Mouse (Mus musculus) stomach, postnatal 0 days (tissue): Measurements from ENCODE around the gene Il21r. TPM values are rescaled to one million over a fixed set of nuclear protein-coding genes. Genes with fewer than 3 reads are reported as not detected.

Experiments
- ATAC-seq: fragments of 200-750 bp; cut with Nextera tagmentation; 2 replicates; pipeline ENCODE4 v1.8.0; 2017; ENCODE audit not compliant: low FRiP score, low TSS enrichment
- DNase-seq: peaks from one replicate; pipeline ENCODE4 v3.0.0-alpha.2; 2016; ENCODE audit warnings: low spot score
- H3K27ac ChIP-seq: fragments of 300-500 bp; sonication (generic); replicated peaks from 2 replicates; pipeline ENCODE4 v1.5.1; 2014; ENCODE audit warnings: mild to moderate bottlenecking, control low read depth
- H3K27me3 ChIP-seq: fragments of 300-500 bp; sonication (generic); 2 replicates; pipeline ENCODE4 v1.6.1; 2014; ENCODE audit warnings: low read length; ENCODE audit not compliant: control insufficient read depth, insufficient read depth
- H3K36me3 ChIP-seq: fragments of 300-500 bp; sonication (generic); 2 replicates; pipeline ENCODE4 v1.6.1; 2014; ENCODE audit warnings: low read length, mixed read lengths; ENCODE audit not compliant: control insufficient read depth, insufficient read depth
- H3K4me1 ChIP-seq: fragments of 300-500 bp; sonication (generic); replicated peaks from 2 replicates; pipeline ENCODE4 v1.6.1; 2014; ENCODE audit warnings: antibody characterized with exemption; ENCODE audit not compliant: control insufficient read depth, insufficient read depth
- H3K4me2 ChIP-seq: fragments of 300-500 bp; sonication (generic); replicated peaks from 2 replicates; pipeline ENCODE4 v1.6.1; 2014; ENCODE audit warnings: low read depth, mild to moderate bottlenecking, control low read depth, moderate library complexity
- H3K4me3 ChIP-seq: fragments of 300-500 bp; sonication (generic); 2 replicates; pipeline ENCODE4 v1.5.1; 2014; ENCODE audit warnings: low read depth, low read length, control low read depth
- H3K9ac ChIP-seq: fragments of 300-500 bp; sonication (generic); 2 replicates; pipeline ENCODE4 v1.6.1; 2014; ENCODE audit warnings: mild to moderate bottlenecking, low read length, control low read depth, mixed read lengths
- H3K9me3 ChIP-seq: fragments of 300-500 bp; sonication (generic); 2 replicates; pipeline ENCODE4 v1.6.1; 2016; ENCODE audit warnings: low read length; ENCODE audit not compliant: control insufficient read depth
- CTCF ChIP-seq: IDR thresholded peaks from 2 replicates; pipeline ENCODE4 v1.5.1; 2016; ENCODE audit warnings: antibody characterized with exemption, low read depth, mild to moderate bottlenecking, moderate library complexity
- EP300 ChIP-seq: optimal IDR thresholded peaks from 2 replicates; pipeline ENCODE3; 2016; ENCODE audit warnings: antibody characterized with exemption
- WGBS: fragments of 180-500 bp; shearing (Covaris S2); extraction: QIAGEN DNeasy Blood & Tissue Kit; methylation state at CpG from one replicate; pipeline ENCODE4 v1.1.7; 2014; 5-methylcytosine and 5-hydroxymethylcytosine counted together
- polyA plus RNA-seq: library from polyadenylated mRNA; unstranded; fragments of >200 nt; fragmentation: Nextera tagmentation; extraction: Ambion mirVana; gene quantifications from 2 replicates; pipeline ENCODE4 v1.2.1, GENCODE M21; 2015

Il21r gene
- polyA plus RNA-seq, 1 experiment from 2014 or later: 0.29 TPM

- no peaks in the 10 kb centered on the region for H3K9me3 ChIP-seq
- no peaks in the 10 kb centered on the region for H3K27me3 ChIP-seq
- no peak overlapping the region for H3K4me2 ChIP-seq
- no peak overlapping the region for H3K27ac ChIP-seq
- H3K4me3 ChIP-seq: no peak overlapping the region
- H3K4me1 ChIP-seq: no peaks in the 10 kb centered on the region
- H3K9ac ChIP-seq: no peak overlapping the region
- no peaks in the 10 kb centered on the region for H3K36me3 ChIP-seq
- 74% methylated on average over 7 of the region's 7 CpGs for WGBS
- TF ChIP-seq EP300: no peak
- TF ChIP-seq CTCF: no peak
- DNase-seq (no peak), ATAC-seq (no peak)
Measured at GRCm38 (mm10) chr7:125618016-125618415, 14.8 kb downstream of the Il21r start.

- Histone ChIP-seq H3K4me3 (no peak overlapping the region), H3K27me3 (no peaks in the 10 kb centered on the region), H3K9me3 (no peaks in the 10 kb centered on the region), H3K4me2 (no peak overlapping the region), H3K9ac (no peak overlapping the region), H3K36me3 (no peaks in the 10 kb centered on the region), H3K27ac (no peak overlapping the region), H3K4me1 (no peaks in the 10 kb centered on the region)
- DNase-seq (no peak), ATAC-seq (no peak)
- WGBS: 67% methylated on average over 4 of the region's 4 CpGs
- TF ChIP-seq CTCF: no peak
- no peak for TF ChIP-seq EP300
Measured at GRCm38 (mm10) chr7:125620077-125620476, 16.8 kb downstream of the Il21r start.

- TF ChIP-seq CTCF (no peak), EP300 (no peak)
- no peak for DNase-seq
Measured at GRCm38 (mm10) chr7:125622741-125623685, 19.8 kb downstream of the Il21r start.

GRCm38 (mm10) chr7:125625219-125625618 is 22.0 kb downstream of the Il21r start:
- no peaks in the 10 kb centered on the region for H3K9me3 ChIP-seq
- H3K4me3 ChIP-seq: no peak overlapping the region
- H3K36me3 ChIP-seq: no peaks in the 10 kb centered on the region
- DNase-seq (no peak), ATAC-seq (peak; percentile 11; the same call in 1 of the 2 replicates)
- no peak overlapping the region for H3K27ac ChIP-seq
- WGBS: 63% methylated on average over 4 of the region's 4 CpGs
- no peaks in the 10 kb centered on the region for H3K27me3 ChIP-seq
- H3K9ac ChIP-seq: no peak overlapping the region
- no peak overlapping the region for H3K4me2 ChIP-seq
- H3K4me1 ChIP-seq: no peaks in the 10 kb centered on the region
- TF ChIP-seq CTCF: no peak
- no peak for TF ChIP-seq EP300

More at GRCm38 (mm10) chr7:125622741-125623685, 19.8 kb downstream of the Il21r start:
- WGBS: 67% methylated on average over 7 of the region's 7 CpGs
- Histone ChIP-seq H3K4me2 (no peak overlapping the region), H3K4me3 (no peak overlapping the region), H3K9ac (no peak overlapping the region), H3K9me3 (no peaks in the 10 kb centered on the region), H3K36me3 (no peaks in the 10 kb centered on the region), H3K4me1 (no peaks in the 10 kb centered on the region), H3K27ac (no peak overlapping the region), H3K27me3 (no peaks in the 10 kb centered on the region)
- ATAC-seq: no peak

- no peaks in the 10 kb centered on the region for H3K9me3 ChIP-seq
- DNase-seq (no peak), ATAC-seq (no peak)
- H3K4me1 ChIP-seq: no peaks in the 10 kb centered on the region
- 64% methylated on average over 7 of the region's 7 CpGs for WGBS
- no peaks in the 10 kb centered on the region for H3K27me3 ChIP-seq
- no peak overlapping the region for H3K27ac ChIP-seq
- H3K4me3 ChIP-seq: no peak overlapping the region
- no peak overlapping the region for H3K9ac ChIP-seq
- H3K4me2 ChIP-seq: no peak overlapping the region
- no peaks in the 10 kb centered on the region for H3K36me3 ChIP-seq
- no peak for TF ChIP-seq EP300
- TF ChIP-seq CTCF: no peak
Measured at GRCm38 (mm10) chr7:125625829-125626228, 22.6 kb downstream of the Il21r start.

GRCm38 (mm10) chr7:125630317-125630716 is 27.1 kb downstream of the Il21r start:
- TF ChIP-seq EP300 (no peak), CTCF (no peak)

More at GRCm38 (mm10) chr7:125630317-125630716, 27.1 kb downstream of the Il21r start:
- no peaks in the 10 kb centered on the region for H3K4me1 ChIP-seq
- H3K4me2 ChIP-seq: no peak overlapping the region
- ATAC-seq (no peak; the same call in 1 of the 2 replicates), DNase-seq (no peak)
- no peaks in the 10 kb centered on the region for H3K9me3 ChIP-seq
- no peak overlapping the region for H3K9ac ChIP-seq
- no peaks in the 10 kb centered on the region for H3K36me3 ChIP-seq
- no peaks in the 10 kb centered on the region for H3K27me3 ChIP-seq
- H3K27ac ChIP-seq: no peak overlapping the region
- 63% methylated on average over 4 of the region's 4 CpGs for WGBS
- no peak overlapping the region for H3K4me3 ChIP-seq
